Mouse (Mus musculus): ENCODE measurements around the gene D930048N14Rik.
"Not testable (repeated sequence)": the region's sequence is repeated elsewhere in the genome, so short reads cannot be mapped to it uniquely, and the experiment has no call there.

The D930048N14Rik gene

GRCm38 (mm10) chr11:51650691-51651515 lies at the start of gene D930048N14Rik, which contains the start of gene N4bp3:
TSS of gene D930048N14Rik (plus strand) at chr11:51650954.
TSS of gene N4bp3 (minus strand) at chr11:51650842.
- peak; percentile 82 for DNase-seq

GRCm38 (mm10) chr11:51602253-51602652 lies 48.5 kb upstream of the D930048N14Rik start:
- DNase-seq, result no peak

- peak; percentile 91 for DNase-seq
Measured at GRCm38 (mm10) chr11:51605602-51606446, 44.9 kb upstream of the D930048N14Rik start.

GRCm38 (mm10) chr11:51606447-51607095 lies 44.2 kb upstream of the D930048N14Rik start, which contains the start of gene Hnrnpab:
TSS of gene Hnrnpab (minus strand) at chr11:51606847.
- peak; percentile 97 for DNase-seq

GRCm38 (mm10) chr11:51607096-51607738 lies 43.5 kb upstream of the D930048N14Rik start:
- DNase-seq, result no peak

GRCm38 (mm10) chr11:51609266-51609909 lies 41.4 kb upstream of the D930048N14Rik start:
- DNase-seq, result no peak

- DNase-seq, result not testable (repeated sequence)
Measured at GRCm38 (mm10) chr11:51609940-51610339, 40.8 kb upstream of the D930048N14Rik start.

GRCm38 (mm10) chr11:51614256-51614655 lies 36.5 kb upstream of the D930048N14Rik start:
- no peak for DNase-seq

- peak; percentile 27 for DNase-seq
Measured at GRCm38 (mm10) chr11:51615129-51615528, 35.6 kb upstream of the D930048N14Rik start.

GRCm38 (mm10) chr11:51615601-51616000 lies 35.2 kb upstream of the D930048N14Rik start:
- DNase-seq, result peak; percentile 77

GRCm38 (mm10) chr11:51616113-51616512 lies 34.6 kb upstream of the D930048N14Rik start:
- not testable (repeated sequence) for DNase-seq

- DNase-seq, result peak; percentile 85
Measured at GRCm38 (mm10) chr11:51617693-51618092, 33.1 kb upstream of the D930048N14Rik start.

GRCm38 (mm10) chr11:51618894-51619408 lies 31.8 kb upstream of the D930048N14Rik start:
- DNase-seq, result no peak

GRCm38 (mm10) chr11:51619409-51620060 lies 31.2 kb upstream of the D930048N14Rik start, which contains the start of gene Nhp2:
TSS of gene Nhp2 (plus strand) at chr11:51619735.
- peak; percentile 97 for DNase-seq

- no peak for DNase-seq
Measured at GRCm38 (mm10) chr11:51620084-51620483, 30.7 kb upstream of the D930048N14Rik start.

GRCm38 (mm10) chr11:51621776-51622175 lies 29.0 kb upstream of the D930048N14Rik start:
- no peak for DNase-seq

GRCm38 (mm10) chr11:51622971-51623491 lies 27.7 kb upstream of the D930048N14Rik start:
- peak; percentile 39 for DNase-seq

GRCm38 (mm10) chr11:51625187-51625820 lies 25.4 kb upstream of the D930048N14Rik start:
- no peak for DNase-seq

- DNase-seq, result no peak
Measured at GRCm38 (mm10) chr11:51627425-51627824, 23.3 kb upstream of the D930048N14Rik start.

GRCm38 (mm10) chr11:51627907-51628306 lies 22.8 kb upstream of the D930048N14Rik start:
- DNase-seq, result no peak

Measured in lung, postnatal 14 days (tissue).